Mouse (Mus musculus) lung, postnatal 36 days (tissue): ENCODE measurements around the gene Gm10300.

Source experiments
- DNase-seq: peaks from one replicate; pipeline ENCODE4 v3.0.0; 2022; ENCODE audit warnings: mixed read lengths

Gene Gm10300

DNA sequence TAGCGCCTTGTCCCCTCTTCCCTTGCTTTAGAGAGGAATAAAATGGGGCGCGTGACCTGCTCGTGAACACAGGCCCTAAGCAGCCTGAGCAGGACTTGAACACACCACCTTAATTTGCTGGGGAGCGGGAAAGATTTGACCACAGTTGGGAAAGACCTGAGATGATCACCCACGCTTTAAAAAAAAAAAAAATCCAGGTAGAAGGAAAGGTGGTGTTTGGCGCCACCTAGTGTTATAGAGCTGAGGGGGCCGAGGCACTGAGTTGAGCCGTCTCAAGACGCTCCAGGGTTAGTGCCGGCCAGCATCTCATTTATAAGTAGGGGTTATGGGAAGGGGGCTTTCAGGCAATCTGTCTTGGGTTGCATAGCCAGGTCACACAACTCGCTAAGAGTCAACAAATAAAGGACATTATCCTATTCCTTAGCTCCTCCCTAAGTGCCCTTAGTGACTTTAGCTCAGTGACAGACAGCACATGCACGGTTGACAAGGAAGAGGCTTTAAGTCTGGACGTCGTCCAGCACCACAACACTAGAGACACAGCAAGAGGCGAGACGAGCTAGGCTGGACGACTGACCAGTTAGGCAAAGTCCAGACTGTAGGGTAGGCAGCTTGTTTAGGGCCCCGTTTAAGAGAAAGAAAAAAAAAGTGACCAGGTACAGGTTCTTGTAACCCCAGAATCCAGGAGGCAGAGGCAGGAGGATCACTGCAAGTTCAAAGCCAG lies 5.2 kb downstream of the Gm10300 start:
- DNase-seq = peak; percentile 87

DNA sequence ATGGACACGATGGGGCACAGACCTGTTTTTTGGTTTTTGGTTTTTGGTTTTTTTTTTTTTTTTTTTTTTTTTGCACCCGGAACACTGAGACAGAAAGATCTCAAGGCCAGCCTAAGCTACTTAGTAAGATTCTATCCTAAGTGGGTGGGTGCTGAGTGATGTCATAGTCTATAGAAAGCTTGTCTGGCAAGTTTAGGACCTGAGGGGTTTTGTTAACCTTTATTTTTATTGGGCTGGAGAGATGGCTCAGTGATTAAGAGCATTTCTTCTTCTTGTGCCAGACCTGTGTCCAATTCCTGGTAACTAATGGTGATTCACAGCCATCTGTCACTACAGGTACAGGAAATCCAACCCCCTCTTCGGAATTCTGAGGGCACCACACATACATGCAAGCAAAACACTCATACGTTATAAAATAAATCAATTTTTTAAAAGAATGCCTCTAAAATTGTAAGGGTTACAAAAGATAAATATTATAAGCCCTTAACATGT lies 6.0 kb downstream of the Gm10300 start:
- no peak for DNase-seq

DNA sequence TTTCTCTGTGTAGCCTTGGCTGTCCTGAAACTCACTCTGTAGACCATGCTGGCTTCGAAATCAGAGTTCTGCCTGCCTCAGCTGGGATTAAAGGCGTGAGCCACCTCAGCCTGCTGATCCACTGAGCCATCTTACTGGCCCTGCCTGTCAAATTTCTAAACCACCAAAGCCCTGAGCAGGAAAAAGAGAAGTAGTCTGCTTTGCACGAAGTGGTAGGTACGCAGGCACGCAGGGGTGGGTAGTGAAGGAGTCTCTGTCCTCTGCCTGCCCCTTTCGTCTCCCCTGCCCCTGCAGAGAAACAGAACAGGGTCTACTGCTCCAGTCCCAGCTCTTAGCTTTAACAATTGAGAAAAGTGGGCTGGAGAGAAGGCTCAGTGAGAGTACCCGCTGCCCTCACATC lies 10.6 kb downstream of the Gm10300 start:
- no peak for DNase-seq

DNA sequence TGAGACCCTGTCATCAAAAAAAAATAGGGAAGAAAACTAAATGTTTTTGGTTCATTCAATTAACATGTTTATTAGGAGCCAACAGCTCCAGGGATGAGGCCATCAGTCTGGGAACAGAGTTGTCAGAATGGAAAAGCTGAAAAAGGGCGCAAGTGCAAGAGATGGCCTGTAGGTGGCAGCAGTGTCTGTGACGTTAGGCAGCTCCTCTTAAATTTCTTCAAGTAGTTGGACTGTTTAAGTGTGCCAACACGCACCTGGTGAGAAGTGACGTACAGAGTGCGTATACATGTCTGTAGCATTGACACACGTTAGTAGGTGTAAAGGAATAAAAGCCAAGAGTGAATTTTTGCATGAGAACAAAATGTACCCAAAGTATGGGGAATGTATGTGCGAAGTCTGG lies 14.4 kb downstream of the Gm10300 start:
- peak; percentile 77 for DNase-seq

DNA sequence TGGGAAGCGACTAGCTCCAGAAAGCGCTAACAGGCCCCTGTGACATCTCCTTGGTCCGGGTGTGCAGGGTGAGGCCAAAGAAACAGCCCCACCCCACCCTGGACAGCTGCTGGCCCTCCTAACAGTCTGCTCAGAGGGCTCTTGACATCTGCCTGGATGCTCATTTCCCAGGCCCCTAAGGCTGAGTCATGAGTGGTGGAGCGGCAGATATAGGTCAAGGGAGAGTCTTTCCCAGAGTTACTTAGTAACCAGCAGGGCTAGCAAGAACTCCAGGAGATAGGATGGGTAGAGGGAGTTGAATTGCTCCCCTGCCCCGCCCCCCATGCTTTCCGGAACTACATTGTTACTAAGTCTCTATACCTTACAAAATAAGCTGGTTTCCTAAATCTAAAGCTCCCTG lies 18.6 kb downstream of the Gm10300 start:
- DNase-seq = no peak

DNA sequence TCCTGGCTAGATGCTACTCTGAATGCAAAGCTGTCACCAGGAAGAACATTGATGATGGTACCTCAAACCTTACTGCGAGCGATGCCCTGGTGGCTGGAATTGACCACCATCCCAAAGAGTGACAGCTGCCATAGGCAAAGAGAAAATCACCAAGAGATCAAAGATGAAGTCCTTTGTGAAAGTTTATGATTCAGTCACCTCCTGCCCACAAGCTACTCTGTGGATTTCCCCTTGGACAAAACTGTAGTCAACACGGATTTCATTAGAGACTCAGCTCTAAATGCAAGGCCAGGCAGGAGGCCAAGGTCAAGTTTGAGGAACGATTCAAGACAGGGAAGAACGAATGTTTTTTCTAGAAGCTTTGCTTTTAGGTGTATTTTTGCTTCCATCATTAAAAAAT lies 19.4 kb downstream of the Gm10300 start:
- no peak for DNase-seq

DNA sequence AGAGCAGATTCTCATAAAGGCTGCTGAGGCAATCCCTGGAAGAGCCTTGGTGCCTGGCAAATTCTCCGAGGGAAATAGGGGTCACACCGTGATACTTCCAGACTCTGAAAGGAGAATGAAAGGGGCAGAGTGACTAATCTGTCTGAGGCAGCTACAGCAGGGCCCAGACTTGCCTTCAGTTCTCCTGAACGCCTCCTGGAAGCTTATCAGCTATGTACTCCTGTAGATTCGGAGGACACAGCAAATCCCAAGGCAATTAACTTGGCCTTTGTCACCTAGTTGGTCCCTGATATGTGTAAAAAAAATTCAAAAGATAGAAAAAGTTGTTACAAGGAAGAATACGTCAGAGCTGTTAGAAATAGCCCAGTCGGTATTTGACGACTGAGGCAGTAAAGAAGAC lies 20.5 kb downstream of the Gm10300 start:
- DNase-seq = no peak

DNA sequence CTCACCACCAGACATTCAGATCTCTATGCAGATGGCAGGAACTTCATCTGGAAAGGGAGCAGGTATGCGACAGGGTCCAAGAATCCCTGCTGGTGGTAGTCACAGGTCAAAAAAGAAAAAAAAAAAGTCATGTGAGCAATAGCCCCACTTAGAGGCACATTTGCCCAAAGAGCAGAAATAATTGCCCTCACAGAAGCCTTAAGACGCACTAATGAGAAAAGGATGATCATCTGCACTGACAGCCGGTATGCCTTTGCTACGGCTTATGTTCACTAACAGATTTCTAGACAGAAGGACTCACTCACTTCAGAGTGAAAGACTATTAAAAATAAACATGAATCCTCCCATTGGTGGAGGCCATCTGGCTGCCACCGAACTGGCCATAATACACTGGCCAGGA lies 25.1 kb downstream of the Gm10300 start:
- DNase-seq = no peak

DNA sequence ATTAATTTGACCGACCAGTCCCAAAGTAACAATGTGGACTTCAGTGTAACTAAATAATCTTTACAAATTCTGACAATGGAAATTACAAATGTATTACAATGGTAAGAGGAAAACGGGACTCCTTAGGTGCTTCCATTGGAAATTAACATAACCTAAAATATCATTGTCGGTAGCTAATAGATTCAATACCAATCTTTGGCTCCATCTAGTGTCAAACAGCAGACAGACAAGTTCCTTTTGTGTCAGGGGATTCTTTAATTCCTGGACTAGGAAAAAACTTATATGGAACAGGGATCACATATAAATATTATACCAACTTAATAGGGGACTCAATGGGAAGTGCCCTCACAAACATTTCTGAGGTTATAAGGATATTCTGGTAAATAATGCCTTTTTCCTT lies 26.7 kb downstream of the Gm10300 start:
- peak; percentile 31 for DNase-seq

DNA sequence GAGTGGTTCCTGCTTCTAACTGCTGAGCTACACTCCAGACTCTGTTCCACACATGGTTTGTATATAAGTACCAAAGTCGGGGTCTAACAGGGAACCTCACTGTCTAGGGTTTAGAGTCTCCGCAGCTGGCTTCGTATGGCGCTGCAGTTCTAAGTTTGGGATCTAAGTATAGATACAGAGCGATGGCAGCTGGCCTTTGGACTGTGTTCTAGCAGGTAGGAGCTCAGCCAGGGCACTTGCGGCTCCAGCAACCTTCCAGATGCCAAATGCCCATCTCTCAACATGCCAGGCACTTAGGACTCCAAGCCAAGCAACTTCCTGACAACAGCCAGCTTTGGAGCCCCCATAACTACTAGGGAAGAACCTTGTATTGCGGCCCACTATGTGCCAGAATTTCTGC lies 33.7 kb downstream of the Gm10300 start:
- DNase-seq = no peak

DNA sequence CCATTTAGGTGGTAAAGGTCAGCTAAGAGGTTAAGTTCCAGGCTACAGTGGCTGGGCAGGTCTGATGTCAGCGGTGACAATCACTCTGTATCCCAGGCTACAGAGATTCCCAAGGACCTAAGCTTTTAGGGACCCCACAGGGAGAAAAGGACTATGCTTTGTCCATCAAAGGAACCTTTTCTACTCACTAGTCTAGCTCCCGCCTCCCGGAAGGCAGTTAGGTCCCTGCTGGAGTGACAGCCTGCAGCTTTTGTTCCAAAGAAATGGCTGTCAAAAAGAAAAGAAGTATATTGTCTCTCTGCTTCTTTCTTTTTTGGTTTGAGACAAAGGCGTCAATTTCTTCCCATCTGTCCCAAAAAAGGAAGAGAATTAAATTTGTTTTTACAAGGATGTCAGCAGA lies 36.7 kb downstream of the Gm10300 start:
- DNase-seq = no peak

DNA sequence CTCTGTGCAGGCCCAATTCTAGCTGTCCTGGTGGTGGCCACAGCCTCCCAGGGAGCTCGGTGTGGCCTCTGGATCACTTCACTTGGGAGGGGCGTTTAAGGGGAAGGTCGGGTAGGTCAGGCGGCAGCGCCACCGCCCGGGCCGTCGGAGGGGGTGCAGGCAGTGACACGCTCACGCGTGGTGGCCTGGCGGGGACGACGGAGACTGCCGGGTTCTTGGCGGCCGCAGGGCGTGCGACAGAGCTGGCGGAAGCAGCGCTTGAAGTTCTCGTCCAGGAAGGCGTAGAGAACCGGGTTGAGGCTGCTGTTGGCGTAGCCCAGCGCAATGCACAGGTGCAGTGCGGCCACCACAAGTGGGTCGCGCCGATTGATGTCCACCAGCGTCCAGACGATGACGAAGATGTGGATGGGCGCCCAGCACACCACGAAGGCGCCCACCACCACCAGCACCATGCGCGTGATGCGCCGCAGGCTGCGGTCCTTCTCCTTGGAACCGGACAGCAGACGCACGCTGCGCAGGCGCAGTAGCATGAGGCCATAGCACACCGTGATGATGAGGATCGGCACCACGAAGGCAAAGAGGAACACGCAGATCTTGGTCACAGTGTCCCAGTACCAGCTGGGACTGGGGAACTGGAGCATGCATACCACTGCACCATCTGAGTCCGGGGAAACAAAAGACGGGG lies 39.1 kb downstream of the Gm10300 start:
- no peak for DNase-seq

DNA sequence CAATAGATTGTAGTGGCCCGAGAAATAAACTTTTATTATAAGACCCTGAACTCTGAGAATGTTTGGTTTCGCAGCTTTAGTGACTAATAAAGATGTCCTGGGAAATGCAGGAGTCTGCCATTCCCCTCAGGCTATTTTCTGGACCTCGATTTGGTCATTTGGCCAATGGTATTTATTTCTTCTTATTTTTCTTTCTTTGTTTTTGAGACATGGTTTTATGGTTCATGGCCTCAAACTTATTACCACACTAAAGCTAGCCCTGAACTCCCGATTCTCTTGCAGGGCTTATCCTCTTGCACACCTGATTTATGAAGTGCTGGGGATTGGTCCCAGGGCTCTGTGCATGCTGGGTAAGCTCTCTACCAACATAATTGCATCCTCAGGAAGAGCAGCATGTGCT lies 41.8 kb downstream of the Gm10300 start:
- no peak for DNase-seq

DNA sequence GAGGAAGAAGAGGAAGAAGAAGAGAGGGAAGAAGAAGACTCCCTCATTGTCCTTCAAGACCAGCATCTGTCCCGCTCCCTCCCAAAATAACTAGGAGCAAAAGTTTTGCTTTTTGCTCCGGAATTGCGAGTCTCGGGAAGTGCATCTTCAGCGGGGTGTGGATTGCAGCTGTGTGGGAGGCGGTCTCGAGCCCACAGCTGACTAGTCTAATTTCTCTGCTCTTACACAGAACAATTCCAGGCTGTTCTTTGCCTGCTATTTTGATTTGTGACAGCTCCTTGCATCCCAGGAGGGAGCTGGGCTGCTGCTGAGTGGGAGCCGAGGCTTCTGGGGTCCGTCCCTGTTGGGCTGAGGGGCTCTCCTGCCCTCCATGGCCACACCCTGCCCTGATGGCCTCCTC lies 45.1 kb downstream of the Gm10300 start:
- DNase-seq = no peak

DNA sequence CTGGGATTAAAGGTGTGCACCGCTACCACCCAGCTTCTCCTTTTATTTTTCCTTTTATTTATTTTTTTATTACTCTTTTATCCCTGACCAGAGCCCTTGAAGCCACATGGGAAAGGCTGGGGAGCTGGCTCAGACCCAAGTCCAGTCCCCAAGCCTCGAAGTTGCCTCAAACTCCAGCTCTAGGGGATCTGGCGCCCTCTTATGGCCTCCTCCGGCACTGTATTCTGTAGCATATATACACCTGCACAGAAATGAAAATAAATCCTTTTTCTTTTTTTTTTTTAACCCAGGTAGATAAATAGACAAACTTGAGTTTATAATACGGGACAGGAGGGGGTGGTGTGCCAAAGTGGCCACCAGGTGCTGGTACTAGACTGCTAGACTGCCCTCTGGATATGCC lies 47.2 kb downstream of the Gm10300 start:
- no peak for DNase-seq

DNA sequence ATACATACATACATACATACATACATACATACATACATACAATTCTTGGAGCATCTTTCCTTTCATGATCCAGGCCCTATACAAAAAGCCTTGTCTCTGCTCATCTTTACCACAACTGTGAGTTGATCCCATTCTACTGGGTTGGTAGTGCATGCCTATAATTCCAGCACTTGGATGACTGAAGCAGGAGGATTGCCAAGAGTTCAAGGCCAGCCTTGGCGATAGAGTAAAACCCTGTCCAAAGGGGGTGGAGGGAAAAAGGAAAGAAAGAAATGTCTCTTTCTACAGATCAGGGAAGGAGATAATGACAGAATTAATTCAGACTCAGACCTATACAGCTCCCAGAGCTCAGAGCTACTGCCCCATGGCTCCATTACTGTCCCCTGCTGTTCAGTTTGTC lies 48.7 kb downstream of the Gm10300 start:
- DNase-seq = no peak
